Mouse (Mus musculus): Measurements from ENCODE around the gene Crip1.

DNA sequence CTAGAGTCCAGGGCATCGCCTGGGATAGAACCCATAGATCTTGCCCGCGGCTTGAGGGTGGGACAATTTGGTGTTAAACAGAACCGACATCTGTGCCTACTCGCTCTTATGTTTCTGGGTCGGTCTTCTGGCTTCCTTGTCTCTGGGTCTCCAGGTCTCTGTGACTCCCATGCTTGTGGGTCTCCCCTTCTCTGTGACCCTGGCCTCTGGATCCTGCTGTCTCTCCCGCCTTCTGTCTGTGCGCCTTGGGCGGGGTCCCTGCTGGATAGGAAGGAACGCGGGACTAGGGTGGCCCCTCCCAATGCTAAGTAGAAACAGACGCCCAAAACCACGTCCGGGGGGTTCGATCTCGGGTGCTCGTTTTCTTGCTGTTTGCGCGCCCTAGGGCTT is 6.2 kb downstream of the Crip1 start:
- TF ChIP-seq CTCF (IDR thresholded peaks at IDR 0.05; ENCODE audit: borderline replicate concordance, extremely low read depth, insufficient read depth, insufficient read length) (no peak), POLR2A (IDR thresholded peaks at IDR 0.05; ENCODE audit: borderline replicate concordance, extremely low read depth, insufficient read depth, insufficient read length, poor library complexity, severe bottlenecking) (no peak)

Measured in brain, embryonic 14.5 days (tissue).